Mouse (Mus musculus) cerebellum, adult 9-11 months (tissue): ENCODE data around the gene H3f3b.
A peak's percentile ranks its signal among the peaks of the same experiment; 100 is the strongest.

Experiments
- DNase-seq: peaks from one replicate; pipeline ENCODE4 v3.0.0; 2022

The H3f3b gene

DNA sequence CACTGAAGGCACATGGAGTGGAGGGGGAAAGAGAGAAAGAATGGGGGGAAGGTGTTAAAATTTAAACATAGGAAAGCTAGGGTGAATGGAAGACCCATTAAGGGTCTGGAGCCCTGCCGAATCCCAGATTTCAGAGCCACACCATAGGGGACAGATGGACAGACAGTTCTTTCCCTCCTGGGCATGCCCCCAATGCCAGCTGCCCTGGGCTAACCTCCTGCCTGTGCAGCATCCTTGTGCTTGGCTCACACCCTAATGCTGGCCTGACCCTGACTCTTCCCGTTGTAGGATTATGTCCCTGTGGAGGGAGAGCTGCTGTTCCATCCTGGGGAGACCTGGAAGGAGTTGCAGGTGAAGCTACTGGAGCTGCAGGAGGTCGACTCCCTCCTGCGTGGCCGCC is 30.1 kb downstream of the H3f3b start:
- peak; percentile 60 for DNase-seq

GRCm38 (mm10) chr11:115997047-115997446 is 30.7 kb downstream of the H3f3b start:
- DNase-seq: no peak

GRCm38 (mm10) chr11:115995256-115995655 is 32.5 kb downstream of the H3f3b start:
- no peak for DNase-seq

DNA sequence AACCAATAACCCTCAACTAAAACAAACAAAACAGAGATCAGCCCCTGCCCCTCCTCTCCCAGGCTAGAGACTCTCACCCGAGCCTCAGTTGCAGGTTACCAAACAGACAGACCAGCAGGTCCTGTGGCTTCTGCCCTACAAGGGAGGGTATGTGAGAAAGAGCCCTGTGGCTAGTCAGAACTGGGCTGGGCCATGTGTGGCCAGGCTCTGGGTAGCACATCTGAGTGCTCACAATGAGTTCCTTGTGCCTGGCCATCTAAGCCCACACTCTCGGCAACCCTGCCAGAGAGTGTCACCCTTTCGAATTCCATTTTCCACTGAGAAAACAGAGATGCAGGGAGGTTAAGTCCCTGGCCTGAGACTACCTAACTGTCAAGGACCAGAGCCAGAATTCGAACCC is 35.7 kb downstream of the H3f3b start:
- no peak for DNase-seq

DNA sequence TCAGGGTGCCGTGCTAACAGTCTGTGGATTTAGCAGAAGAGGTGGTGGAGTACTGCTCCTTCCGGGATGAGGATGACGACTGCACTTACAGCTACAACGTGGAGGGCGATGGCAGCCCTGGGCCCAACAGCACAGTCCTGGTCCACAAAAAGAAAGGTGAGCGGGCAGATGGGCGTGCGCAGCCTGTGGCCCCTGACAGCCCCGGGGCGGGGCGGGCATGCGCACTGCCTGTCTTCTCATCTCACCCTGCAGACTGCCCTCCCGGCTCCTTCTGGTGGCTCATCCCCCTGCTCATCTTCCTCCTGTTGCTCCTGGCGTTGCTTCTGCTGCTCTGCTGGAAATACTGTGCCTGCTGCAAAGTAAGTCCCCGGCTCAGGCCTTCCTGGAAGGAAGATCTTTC is 38.1 kb downstream of the H3f3b start:
- DNase-seq: no peak

GRCm38 (mm10) chr11:115983291-115983690 is 44.5 kb downstream of the H3f3b start:
- DNase-seq: no peak

DNA sequence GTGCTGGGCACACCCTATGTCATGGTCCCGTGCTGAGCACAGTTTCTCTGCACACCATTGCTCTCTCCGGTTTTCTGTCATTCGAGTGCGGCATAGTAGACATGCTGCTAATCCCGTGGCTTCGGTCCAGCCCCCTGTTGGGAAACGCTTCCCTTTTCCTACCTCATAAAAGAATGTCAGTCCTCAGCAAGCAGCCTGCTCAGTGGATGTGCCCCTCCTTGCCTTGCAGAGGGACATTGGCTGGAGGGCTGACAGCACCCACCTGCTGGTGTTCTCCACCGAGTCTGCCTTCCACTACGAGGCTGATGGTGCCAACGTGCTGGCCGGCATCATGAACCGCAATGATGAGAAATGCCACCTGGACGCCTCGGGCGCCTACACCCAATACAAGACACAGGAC is 45.3 kb downstream of the H3f3b start:
- peak; percentile 57 for DNase-seq

GRCm38 (mm10) chr11:115975544-115975943 is 52.2 kb downstream of the H3f3b start:
- DNase-seq: no peak

DNA sequence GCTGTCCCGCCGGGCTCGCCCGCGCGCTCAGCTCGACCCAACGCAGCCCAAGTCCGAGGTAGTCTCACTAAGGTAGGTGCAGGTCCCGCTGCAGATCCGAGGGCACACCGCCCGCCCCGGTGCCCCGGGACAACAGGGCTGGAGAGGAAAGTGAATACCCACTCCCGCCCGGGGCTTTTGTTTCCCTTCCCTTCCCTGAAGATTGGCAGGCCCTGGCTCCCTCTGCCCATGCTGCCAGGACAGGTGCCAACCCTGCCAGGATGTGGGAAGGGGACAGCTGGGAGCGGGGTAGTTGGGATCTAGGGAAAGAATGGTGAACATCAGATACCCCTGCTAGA is 52.7 kb downstream of the H3f3b start:
- no peak for DNase-seq

GRCm38 (mm10) chr11:115974309-115975082 is 53.3 kb downstream of the H3f3b start, which contains the start of gene Itgb4:
Gene Itgb4, plus strand, starts transcription at chr11:115974709.
- DNase-seq: no peak
